Mouse (Mus musculus) heart, adult 2 months (tissue): Measurements from ENCODE around the gene Cnot10.

Experiments
- CTCF ChIP-seq: fragments of 200-600 bp; IDR thresholded peaks from 2 replicates; pipeline ENCODE4 v1.8.1; 2022; ENCODE audit warnings: antibody characterized with exemption, mild to moderate bottlenecking, moderate library complexity
- EP300 ChIP-seq: fragments of 200-500 bp; IDR thresholded peaks from 2 replicates; pipeline ENCODE4 v1.6.1; 2011; ENCODE audit warnings: low read depth, low read length, control low read depth; ENCODE audit not compliant: insufficient read depth
- POLR2A ChIP-seq: fragments of 200-500 bp; IDR thresholded peaks from 2 replicates; pipeline ENCODE4 v1.6.1; 2011; ENCODE audit warnings: mild to moderate bottlenecking, low read depth, low read length, control low read depth; ENCODE audit not compliant: insufficient read depth

DNA sequence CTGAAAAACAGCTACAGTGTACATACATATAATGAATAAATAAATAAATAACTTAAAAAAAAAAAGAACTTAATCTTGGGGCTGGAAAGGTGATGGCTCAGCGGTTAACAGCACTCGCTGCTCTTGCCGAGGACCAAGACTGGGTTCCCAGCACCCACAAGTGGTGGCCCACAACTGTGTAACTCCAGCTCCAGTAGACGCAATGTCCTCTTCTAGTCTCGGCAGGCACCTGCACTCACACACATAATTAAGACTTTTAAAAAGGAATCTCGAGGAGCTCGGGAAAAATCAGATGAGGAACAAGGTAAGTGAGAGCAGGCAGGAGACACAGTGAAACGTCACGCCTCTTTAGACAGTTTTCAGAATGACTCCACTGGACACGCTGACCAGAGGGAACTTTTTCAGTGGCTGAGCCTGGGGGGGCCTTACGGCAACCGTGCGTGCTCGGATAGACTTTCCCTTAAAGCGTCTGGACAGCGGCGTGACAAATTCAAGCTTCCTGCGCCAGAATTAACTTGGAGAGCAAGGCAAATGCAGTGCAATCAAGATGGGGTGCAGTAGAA, 717 bp downstream of the Cnot10 start:
- TF ChIP-seq CTCF = no peak
- TF ChIP-seq POLR2A = no peak
- TF ChIP-seq EP300 = no peak
